Mouse (Mus musculus): ENCODE data around the gene Zfp280c. TPM values are rescaled to one million over a fixed set of nuclear protein-coding genes. Genes with fewer than 3 reads are reported as not detected.

The Zfp280c gene
- 19.9 and 21.6 TPM in 2 replicates for polyA plus RNA-seq (2014; fragmentation: Nextera tagmentation; extraction: Ambion mirVana)

DNA sequence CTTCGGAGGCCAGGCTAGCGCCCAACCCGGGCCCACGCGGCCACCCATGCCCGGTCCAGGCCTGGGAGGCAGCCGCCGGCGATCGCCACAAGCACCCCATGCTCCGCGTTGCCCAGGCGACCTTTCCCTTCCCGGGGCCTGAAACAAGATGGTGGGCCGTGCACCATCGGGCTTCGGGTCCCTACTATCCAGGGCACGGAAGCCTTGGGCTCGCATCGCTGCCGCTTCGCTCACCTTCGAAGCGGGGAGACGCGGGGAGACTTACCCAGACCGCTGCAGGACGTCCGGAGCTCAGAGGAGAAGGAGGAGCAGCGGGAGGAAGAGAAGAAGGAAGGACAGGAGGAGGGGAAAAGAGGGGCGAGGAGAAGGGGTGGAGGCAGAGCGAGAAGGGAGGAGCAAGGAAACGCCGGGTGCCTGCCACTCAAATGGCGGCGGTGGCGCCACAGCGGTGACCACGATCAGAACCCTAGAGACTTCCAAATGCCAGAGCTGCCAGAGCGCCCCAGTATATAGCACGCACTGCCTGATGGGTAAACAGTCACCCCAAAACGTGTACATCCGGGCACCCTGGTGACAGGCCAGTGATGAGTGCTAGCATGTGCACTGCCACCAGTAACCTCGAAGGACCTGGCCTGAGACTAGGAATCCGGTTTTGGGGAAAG, at the start of gene Zfp280c:
Gene Zfp280c, minus strand, starts transcription at position 406 of the 662 bp plus-strand sequence.
- Histone ChIP-seq H3K9me3 (ENCODE audit: control insufficient read depth, low read length) (no peaks in the 10 kb centered on the region), H3K27me3 (ENCODE audit: control insufficient read depth, insufficient read depth, low read length) (no peaks in the 10 kb centered on the region), H3K4me1 (replicated peaks; ENCODE audit: control insufficient read depth, insufficient read depth, low read length) (no peaks in the 10 kb centered on the region), H3K4me2 (replicated peaks; ENCODE audit: low read depth, low read length) (peak within 1 kb of the TSS; percentile 5), H3K4me3 (ENCODE audit: low read depth, low read length) (peak within 1 kb of the TSS; percentile 51), H3K36me3 (ENCODE audit: control insufficient read depth, insufficient read depth, low read length) (no peaks in the 10 kb centered on the region), H3K27ac (ENCODE audit: low read depth, low read length) (peak within 1 kb of the TSS; percentile 54), H3K9ac (ENCODE audit: low read depth, low read length) (peak within 1 kb of the TSS; percentile 73)
- peak; percentile 92 for ATAC-seq (ENCODE audit: low FRiP score)
- WGBS, result 13% methylated on average over 28 of the region's 45 CpGs
- DNase-seq (ENCODE audit: low spot score), result peak; percentile 71

DNA sequence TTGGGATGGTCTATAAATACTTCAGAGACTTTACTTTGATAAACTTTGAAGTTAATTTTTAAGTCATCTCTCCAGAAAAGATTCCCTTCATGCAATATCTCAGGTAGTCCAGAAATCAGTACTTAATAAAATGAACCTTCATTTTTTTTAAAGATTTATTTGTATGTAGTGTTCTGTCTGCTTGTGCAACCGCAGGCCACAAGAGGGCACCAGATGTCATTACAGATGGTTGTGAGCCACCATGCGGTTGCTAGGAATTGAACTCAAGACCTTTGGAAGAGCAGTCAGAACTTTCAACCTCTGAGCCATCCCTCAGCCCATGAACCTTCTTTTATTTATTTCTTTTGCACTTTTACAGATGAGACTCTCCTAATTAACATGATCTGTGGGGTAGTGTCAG, 42.7 kb upstream of the Zfp280c start:
- Histone ChIP-seq H3K4me2 (replicated peaks; ENCODE audit: low read depth, low read length) (no peak overlapping the region), H3K27me3 (ENCODE audit: control insufficient read depth, insufficient read depth, low read length) (no peaks in the 10 kb centered on the region), H3K36me3 (ENCODE audit: control insufficient read depth, insufficient read depth, low read length) (no peaks in the 10 kb centered on the region), H3K9me3 (ENCODE audit: control insufficient read depth, low read length) (no peaks in the 10 kb centered on the region), H3K4me1 (replicated peaks; ENCODE audit: control insufficient read depth, insufficient read depth, low read length) (no peaks in the 10 kb centered on the region), H3K27ac (ENCODE audit: low read depth, low read length) (no peak overlapping the region), H3K9ac (ENCODE audit: low read depth, low read length) (no peak overlapping the region), H3K4me3 (ENCODE audit: low read depth, low read length) (no peak overlapping the region)
- DNase-seq (ENCODE audit: low spot score) (no peak), ATAC-seq (ENCODE audit: low FRiP score) (no peak)
- WGBS, result 56% methylated on average over 2 of the region's 2 CpGs

DNA sequence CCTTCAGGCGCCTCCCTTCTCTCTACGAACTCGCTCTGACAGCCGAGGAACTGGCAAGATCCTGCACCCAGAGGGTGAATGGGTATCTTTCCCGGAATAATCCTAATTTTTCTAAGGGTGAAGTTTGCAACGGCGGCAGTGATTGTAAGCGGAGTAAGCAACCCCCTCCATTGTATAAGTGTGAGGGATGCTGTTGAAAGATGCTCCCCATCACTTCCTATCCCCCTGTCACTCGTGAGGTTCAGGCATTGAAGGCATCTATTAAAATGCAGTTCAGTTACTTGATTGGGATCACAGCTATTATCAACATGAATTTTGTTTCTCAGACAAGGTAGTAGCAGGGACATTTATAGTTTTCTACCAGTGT, 29.7 kb upstream of the Zfp280c start:
- no peak overlapping the region for H3K27ac ChIP-seq (ENCODE audit: low read depth, low read length)
- WGBS, result 24% methylated on average over 9 of the region's 9 CpGs
- H3K4me3 ChIP-seq (ENCODE audit: low read depth, low read length), result peak overlapping the region; percentile 40
- no peaks in the 10 kb centered on the region for H3K27me3 ChIP-seq (ENCODE audit: control insufficient read depth, insufficient read depth, low read length)
- peak overlapping the region; percentile 16; the same call in 1 of the 2 replicates for H3K9ac ChIP-seq (ENCODE audit: low read depth, low read length)
- no peaks in the 10 kb centered on the region for H3K9me3 ChIP-seq (ENCODE audit: control insufficient read depth, low read length)
- peak; percentile 39; the same call in 1 of the 2 replicates for ATAC-seq (ENCODE audit: low FRiP score)
- peak overlapping the region; percentile 29 for H3K4me2 ChIP-seq (replicated peaks; ENCODE audit: low read depth, low read length)
- no peaks in the 10 kb centered on the region for H3K36me3 ChIP-seq (ENCODE audit: control insufficient read depth, insufficient read depth, low read length)
- no peaks in the 10 kb centered on the region for H3K4me1 ChIP-seq (replicated peaks; ENCODE audit: control insufficient read depth, insufficient read depth, low read length)
- DNase-seq (ENCODE audit: low spot score), result no peak

DNA sequence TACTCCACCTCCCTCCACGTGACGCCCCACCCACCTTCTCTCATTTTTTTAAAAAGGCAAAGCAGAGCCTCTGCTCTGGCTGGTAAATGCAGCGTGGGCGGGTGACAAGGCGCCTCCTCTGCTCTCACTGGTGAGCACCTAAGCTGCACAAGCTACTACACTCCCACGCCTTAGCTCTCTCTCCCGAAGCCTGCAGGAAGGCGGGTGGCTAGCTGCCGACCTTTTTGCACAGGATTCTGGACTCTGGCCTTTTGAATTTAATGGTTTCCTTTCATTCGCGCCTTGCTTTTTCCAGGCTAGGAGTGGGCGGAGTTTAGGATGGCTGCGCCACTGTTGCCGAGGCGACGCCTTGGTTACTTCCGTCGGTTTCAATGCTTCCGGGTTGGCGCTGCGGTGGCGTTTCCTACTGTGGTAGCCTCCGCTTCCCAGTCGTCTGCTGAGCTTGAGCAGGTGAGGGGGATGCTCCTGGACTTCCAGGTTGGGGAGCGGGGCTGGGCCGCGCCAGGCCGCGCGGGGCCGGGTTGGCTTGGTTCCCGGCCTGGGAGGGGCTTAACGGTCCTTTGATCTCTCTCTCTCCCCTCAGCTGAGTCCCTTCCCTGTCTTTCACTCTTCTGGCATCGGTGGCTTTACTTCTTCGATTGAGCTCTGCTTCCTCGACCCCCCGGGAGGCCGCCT, 29.2 kb upstream of the Zfp280c start, which contains the start of gene Slc25a14:
Gene Slc25a14, plus strand, starts transcription at position 35 of the 675 bp plus-strand sequence.
- peak within 1 kb of the TSS; percentile 37 for H3K4me2 ChIP-seq (replicated peaks; ENCODE audit: low read depth, low read length)
- H3K27ac ChIP-seq (ENCODE audit: low read depth, low read length), result peak within 1 kb of the TSS; percentile 38
- no peaks in the 10 kb centered on the region for H3K36me3 ChIP-seq (ENCODE audit: control insufficient read depth, insufficient read depth, low read length)
- DNase-seq (ENCODE audit: low spot score) (peak; percentile 82), ATAC-seq (ENCODE audit: low FRiP score) (peak; percentile 96)
- no peaks in the 10 kb centered on the region for H3K27me3 ChIP-seq (ENCODE audit: control insufficient read depth, insufficient read depth, low read length)
- H3K9me3 ChIP-seq (ENCODE audit: control insufficient read depth, low read length), result no peaks in the 10 kb centered on the region
- 20% methylated on average over 31 of the region's 38 CpGs for WGBS
- no peaks in the 10 kb centered on the region for H3K4me1 ChIP-seq (replicated peaks; ENCODE audit: control insufficient read depth, insufficient read depth, low read length)
- H3K9ac ChIP-seq (ENCODE audit: low read depth, low read length), result peak within 1 kb of the TSS; percentile 16
- H3K4me3 ChIP-seq (ENCODE audit: low read depth, low read length), result peak within 1 kb of the TSS; percentile 40

DNA sequence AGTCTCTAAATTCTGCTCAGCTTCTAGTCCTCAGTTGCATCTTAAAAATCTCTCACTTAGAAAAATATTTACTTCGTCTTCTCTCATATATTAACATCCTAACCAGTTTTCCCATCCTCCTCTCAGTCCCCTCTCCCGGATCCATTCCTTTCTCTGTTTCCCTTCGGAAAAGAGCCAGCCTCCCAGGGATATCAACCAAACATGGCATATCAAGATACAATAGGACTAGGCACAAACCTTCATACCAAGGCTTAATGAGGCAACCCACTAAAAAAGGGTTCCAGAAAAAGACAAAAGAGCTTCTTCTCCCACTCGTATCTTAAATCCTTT, 28.7 kb upstream of the Zfp280c start:
- H3K9me3 ChIP-seq (ENCODE audit: control insufficient read depth, low read length), result no peaks in the 10 kb centered on the region
- H3K27me3 ChIP-seq (ENCODE audit: control insufficient read depth, insufficient read depth, low read length), result no peaks in the 10 kb centered on the region
- DNase-seq (ENCODE audit: low spot score), result no peak
- H3K4me2 ChIP-seq (replicated peaks; ENCODE audit: low read depth, low read length), result peak overlapping the region; percentile 37
- ATAC-seq (ENCODE audit: low FRiP score), result no peak; the same call in 1 of the 2 replicates
- no peaks in the 10 kb centered on the region for H3K36me3 ChIP-seq (ENCODE audit: control insufficient read depth, insufficient read depth, low read length)
- H3K4me3 ChIP-seq (ENCODE audit: low read depth, low read length), result peak overlapping the region; percentile 40
- peak overlapping the region; percentile 38 for H3K27ac ChIP-seq (ENCODE audit: low read depth, low read length)
- WGBS, result 28% methylated on average over 4 of the region's 4 CpGs
- peak overlapping the region; percentile 1 for H3K9ac ChIP-seq (ENCODE audit: low read depth, low read length)
- H3K4me1 ChIP-seq (replicated peaks; ENCODE audit: control insufficient read depth, insufficient read depth, low read length), result no peaks in the 10 kb centered on the region

DNA sequence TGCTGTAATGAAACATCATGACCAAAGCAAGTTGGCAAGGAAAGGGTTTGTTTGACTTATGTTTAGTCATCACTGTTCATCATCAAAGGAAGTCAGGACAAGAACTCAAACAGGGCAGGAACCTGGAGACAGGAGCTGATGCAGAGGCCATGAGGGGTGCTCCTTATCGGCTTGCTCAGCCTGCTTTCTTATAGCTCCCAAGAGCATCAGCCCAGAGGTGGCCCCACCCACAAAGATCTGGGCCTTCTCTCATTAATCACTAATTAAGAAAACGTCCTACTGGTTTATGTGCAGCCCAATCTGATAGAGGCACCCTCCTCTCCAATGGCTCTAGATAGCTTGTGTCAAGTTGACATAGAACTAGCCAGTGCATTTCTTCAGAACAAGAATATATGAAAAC, 10.6 kb upstream of the Zfp280c start:
- H3K4me1 ChIP-seq (replicated peaks; ENCODE audit: control insufficient read depth, insufficient read depth, low read length), result no peaks in the 10 kb centered on the region
- H3K9me3 ChIP-seq (ENCODE audit: control insufficient read depth, low read length), result no peaks in the 10 kb centered on the region
- H3K9ac ChIP-seq (ENCODE audit: low read depth, low read length), result no peak overlapping the region
- no peak for DNase-seq (ENCODE audit: low spot score)
- H3K4me2 ChIP-seq (replicated peaks; ENCODE audit: low read depth, low read length), result no peak overlapping the region
- H3K4me3 ChIP-seq (ENCODE audit: low read depth, low read length), result no peak overlapping the region
- no peak for ATAC-seq (ENCODE audit: low FRiP score)
- no peak overlapping the region for H3K27ac ChIP-seq (ENCODE audit: low read depth, low read length)
- H3K27me3 ChIP-seq (ENCODE audit: control insufficient read depth, insufficient read depth, low read length), result no peaks in the 10 kb centered on the region
- no peaks in the 10 kb centered on the region for H3K36me3 ChIP-seq (ENCODE audit: control insufficient read depth, insufficient read depth, low read length)
- 46% methylated on average over 2 of the region's 2 CpGs for WGBS

DNA sequence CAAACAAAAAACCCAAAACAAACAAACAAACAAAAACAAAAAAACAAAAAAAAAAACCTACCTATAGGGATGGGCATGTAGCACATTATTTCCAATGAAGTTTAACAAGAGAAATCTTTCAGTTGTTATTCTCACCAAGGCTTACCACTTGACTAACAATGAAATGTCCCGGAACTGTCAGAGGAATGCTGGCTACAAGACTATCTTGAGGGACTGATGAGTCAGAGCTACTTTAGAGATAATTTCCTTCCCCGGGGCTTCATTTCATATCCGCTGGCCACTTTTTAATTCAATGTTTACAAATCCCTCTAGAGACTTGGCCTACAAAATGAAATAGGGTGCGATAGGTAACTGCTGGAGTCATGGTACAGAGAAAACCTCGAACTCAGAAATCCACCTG, 2.6 kb upstream of the Zfp280c start:
- Histone ChIP-seq H3K4me2 (replicated peaks; ENCODE audit: low read depth, low read length) (no peak overlapping the region), H3K27me3 (ENCODE audit: control insufficient read depth, insufficient read depth, low read length) (no peaks in the 10 kb centered on the region), H3K27ac (ENCODE audit: low read depth, low read length) (no peak overlapping the region), H3K36me3 (ENCODE audit: control insufficient read depth, insufficient read depth, low read length) (no peaks in the 10 kb centered on the region), H3K4me3 (ENCODE audit: low read depth, low read length) (no peak overlapping the region), H3K9me3 (ENCODE audit: control insufficient read depth, low read length) (no peaks in the 10 kb centered on the region), H3K4me1 (replicated peaks; ENCODE audit: control insufficient read depth, insufficient read depth, low read length) (no peaks in the 10 kb centered on the region), H3K9ac (ENCODE audit: low read depth, low read length) (no peak overlapping the region)
- DNase-seq (ENCODE audit: low spot score), result no peak
- WGBS, result 89% methylated on average over 5 of the region's 5 CpGs
- ATAC-seq (ENCODE audit: low FRiP score), result no peak

DNA sequence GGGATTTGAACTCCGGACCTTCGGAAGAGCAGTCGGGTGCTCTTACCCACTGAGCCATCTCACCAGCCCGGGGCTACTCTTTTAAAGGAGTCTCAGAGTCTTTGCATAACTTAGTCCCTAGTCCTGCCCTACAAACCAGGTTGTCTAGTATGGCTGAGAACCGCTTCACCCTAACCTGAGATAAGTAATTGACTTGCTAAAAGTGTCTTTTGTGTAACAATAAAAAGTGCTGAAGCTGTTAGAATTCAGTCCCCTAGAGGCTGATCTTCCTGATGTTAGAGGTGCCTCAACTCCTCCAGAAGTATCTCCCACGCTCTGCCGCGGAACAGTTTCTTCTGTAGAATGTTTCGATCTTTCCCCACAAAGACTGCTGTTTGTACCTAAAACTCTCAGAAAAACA, 1.7 kb upstream of the Zfp280c start:
- ATAC-seq (ENCODE audit: low FRiP score), result no peak
- Histone ChIP-seq H3K27me3 (ENCODE audit: control insufficient read depth, insufficient read depth, low read length) (no peaks in the 10 kb centered on the region), H3K9me3 (ENCODE audit: control insufficient read depth, low read length) (no peaks in the 10 kb centered on the region), H3K36me3 (ENCODE audit: control insufficient read depth, insufficient read depth, low read length) (no peaks in the 10 kb centered on the region), H3K4me2 (replicated peaks; ENCODE audit: low read depth, low read length) (no peak overlapping the region), H3K4me1 (replicated peaks; ENCODE audit: control insufficient read depth, insufficient read depth, low read length) (no peaks in the 10 kb centered on the region), H3K27ac (ENCODE audit: low read depth, low read length) (no peak overlapping the region), H3K4me3 (ENCODE audit: low read depth, low read length) (no peak overlapping the region), H3K9ac (ENCODE audit: low read depth, low read length) (no peak overlapping the region)
- WGBS, result 80% methylated on average over 9 of the region's 9 CpGs
- DNase-seq (ENCODE audit: low spot score), result no peak

DNA sequence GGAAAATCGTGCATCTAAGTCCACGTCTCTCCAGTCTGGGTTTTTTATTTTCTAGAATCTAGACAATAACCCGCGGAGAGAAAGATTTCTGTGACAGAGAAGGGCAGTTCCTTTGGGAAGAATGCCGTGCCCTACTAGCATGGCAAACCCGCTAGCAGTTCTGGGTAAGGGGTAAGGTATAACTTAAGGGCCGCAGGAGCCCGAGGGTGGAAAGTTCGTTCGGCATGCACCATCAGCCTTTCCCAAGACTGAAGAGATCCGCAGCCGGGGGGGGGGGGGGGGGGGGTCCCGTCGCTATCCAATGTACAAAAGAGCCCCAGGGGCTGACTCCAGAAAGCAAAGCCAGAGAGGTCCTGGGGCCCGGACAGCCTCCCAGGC, 594 bp downstream of the Zfp280c start:
- H3K36me3 ChIP-seq (ENCODE audit: control insufficient read depth, insufficient read depth, low read length), result no peaks in the 10 kb centered on the region
- ATAC-seq (ENCODE audit: low FRiP score) (no peak; the same call in 1 of the 2 replicates), DNase-seq (ENCODE audit: low spot score) (peak; percentile 23)
- H3K27me3 ChIP-seq (ENCODE audit: control insufficient read depth, insufficient read depth, low read length), result no peaks in the 10 kb centered on the region
- 22% methylated on average over 11 of the region's 15 CpGs for WGBS
- peak overlapping the region; percentile 51 for H3K4me3 ChIP-seq (ENCODE audit: low read depth, low read length)
- H3K4me1 ChIP-seq (replicated peaks; ENCODE audit: control insufficient read depth, insufficient read depth, low read length), result no peaks in the 10 kb centered on the region
- H3K9ac ChIP-seq (ENCODE audit: low read depth, low read length), result peak overlapping the region; percentile 73
- H3K4me2 ChIP-seq (replicated peaks; ENCODE audit: low read depth, low read length), result peak overlapping the region; percentile 5
- no peaks in the 10 kb centered on the region for H3K9me3 ChIP-seq (ENCODE audit: control insufficient read depth, low read length)
- H3K27ac ChIP-seq (ENCODE audit: low read depth, low read length), result peak overlapping the region; percentile 54; the same call in 1 of the 2 replicates
